Mouse (Mus musculus) megakaryocyte, adult 5-6 weeks (primary cell): Measurements from ENCODE around the gene Naa11. TPM values are rescaled to one million over a fixed set of nuclear protein-coding genes. Genes with fewer than 3 reads are reported as not detected.

Experiments
- ATAC-seq: 2 replicates; pipeline ENCODE4 v1.8.0; 2016; ENCODE audit warnings: mild to moderate bottlenecking, inconsistent platforms; ENCODE audit not compliant: poor library complexity, severe bottlenecking
- total RNA-seq, 2 experiments: library from RNA; stranded (forward) in 1 of 2; stranded (reverse) in 1 of 2; fragments of 153-499, 151-499 nt in 1 of 2; fragments of 221-1000, 200-1000 nt in 1 of 2; gene quantifications; 2 replicates each; pipeline versions ENCODE4 v1.2.3 to v1.2.4; 2015 to 2017

Naa11 gene
- total RNA-seq, 2 experiments from 2014 or later: not detected

DNA sequence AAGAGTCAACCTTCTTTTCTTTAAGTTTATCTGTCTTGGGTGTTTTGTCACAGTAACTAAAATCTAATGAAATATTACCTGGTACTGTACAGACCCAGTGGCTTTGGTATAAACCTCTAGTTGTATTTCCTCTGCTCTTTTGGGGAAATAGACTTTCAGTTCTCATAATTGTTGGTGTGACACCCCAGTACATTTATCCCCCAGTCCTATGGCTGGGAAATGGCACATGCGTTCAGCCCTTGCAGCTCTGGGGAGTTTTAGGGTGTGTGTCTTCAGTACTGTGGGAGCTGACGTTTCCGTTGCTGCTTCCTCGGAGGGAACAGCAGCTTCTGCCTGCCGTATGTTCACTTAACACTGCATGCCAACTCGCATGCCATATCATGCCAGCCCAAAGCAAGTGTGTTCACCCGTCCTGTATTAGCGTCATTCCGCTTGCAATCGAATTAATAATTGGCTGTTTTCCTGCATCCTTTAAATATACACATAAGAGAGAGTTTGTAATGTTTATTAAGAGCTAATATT, 46.4 kb downstream of the Naa11 start:
- ATAC-seq: peak; percentile 78

DNA sequence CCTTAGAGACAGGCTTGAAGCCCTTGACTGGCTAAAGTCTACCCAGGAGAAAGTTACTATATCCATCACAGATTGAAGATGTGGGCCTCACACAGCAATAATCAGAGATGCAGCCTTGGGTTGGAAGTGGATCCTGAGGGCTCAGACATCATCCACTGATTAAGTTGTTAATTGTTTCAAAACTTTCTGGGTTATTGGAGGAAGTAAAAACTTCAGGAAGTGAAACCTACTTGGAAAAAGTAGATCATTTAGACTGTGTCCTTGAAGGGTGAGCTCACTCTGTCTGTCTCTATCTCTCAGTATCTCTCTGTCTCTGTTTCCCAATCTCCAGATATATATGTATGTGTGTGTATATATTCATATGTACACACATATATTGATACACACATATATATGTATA, 47.0 kb downstream of the Naa11 start:
- peak; percentile 86 for ATAC-seq

DNA sequence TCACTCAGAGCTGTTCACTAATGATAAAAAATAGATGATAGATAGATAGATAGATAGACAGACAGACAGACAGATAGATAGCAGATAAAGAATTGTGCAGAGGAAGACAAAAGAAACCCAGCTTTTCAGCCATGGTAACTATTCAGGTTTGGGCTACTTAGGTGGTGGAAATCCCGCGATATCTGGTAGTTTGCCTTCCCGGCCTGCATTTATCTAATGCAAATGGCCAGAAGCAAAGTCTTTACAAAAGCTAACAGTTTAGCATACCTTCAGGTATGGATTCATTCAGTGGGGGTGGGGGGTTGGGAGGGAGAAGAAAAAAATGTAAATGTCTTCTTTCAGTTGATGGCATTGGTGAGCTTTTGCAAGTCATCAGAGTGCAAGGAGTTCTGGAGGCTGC, 48.0 kb downstream of the Naa11 start:
- ATAC-seq: no peak

DNA sequence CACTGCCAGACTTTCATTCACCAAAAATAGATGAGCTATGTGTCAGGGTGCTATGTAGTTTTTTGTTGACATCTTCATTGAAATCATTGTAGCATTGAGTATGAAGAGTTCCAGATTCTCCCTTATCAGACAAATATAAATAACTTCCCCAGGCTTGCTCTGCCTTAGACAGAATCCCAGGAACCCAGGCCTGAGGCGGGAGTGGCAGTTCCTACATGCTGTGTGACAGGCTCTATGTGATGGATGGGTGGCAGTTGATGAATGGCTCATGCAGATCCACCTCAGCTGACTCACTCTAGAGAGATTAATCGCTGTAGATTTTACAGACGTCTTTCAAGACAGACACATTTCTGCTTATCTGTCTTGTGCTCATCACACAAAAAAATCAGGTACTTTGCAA, 57.4 kb downstream of the Naa11 start:
- ATAC-seq: no peak

Other genes starting within 250 kb of the Naa11 start
- gene Gk2, start 64.6 kb upstream of the Naa11 start, total RNA-seq (2015): not detected in 2 replicates
- not detected in 2 replicates for gene Gk2, start 64.6 kb upstream of the Naa11 start, total RNA-seq (2017)